Mouse (Mus musculus): ENCODE measurements around the gene Gas7.

DNA sequence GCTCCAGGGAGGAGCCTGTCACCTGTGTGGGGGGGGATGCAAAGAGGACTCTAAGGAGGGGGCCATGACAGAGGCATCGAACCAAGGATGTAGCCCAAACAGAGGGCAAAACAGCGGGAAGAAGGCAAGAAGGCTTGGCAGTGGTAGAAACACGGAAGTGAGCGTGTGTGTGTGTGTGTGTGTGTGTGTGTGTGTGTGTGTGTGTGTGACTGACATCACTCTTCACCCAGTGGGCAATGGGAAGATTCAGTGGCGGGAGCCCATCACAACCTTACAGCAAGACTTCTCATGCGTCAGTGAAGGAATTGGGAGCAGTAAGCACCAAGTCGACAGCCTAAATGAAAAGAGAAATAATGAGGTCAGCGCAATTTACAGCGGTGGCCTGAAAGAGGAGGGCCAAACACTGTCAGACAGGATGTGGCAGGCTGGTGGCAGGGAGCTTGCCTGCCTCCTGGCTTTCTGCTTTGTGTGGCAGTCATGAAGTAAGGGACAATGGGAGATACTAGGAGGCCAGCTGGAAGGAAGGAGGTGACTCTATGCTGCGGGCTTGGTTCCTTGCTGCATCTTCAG is 153.0 kb downstream of the Gas7 start:
- TF ChIP-seq ZNF384 (IDR thresholded peaks at IDR 0.05; ENCODE audit: low read depth, low read length) (no peak), MAFK (IDR thresholded peaks at IDR 0.05; ENCODE audit: insufficient read depth, low read depth, low read length) (no peak), ZC3H11A (IDR thresholded peaks at IDR 0.05; ENCODE audit: borderline replicate concordance, low read depth, low read length) (no peak)

Data from ES-E14 (cell line).